Mouse (Mus musculus) thymus, adult 2 months (tissue): ENCODE results near the gene Nsd2. TPM values are rescaled to one million over a fixed set of nuclear protein-coding genes. Genes with fewer than 3 reads are reported as not detected.
A peak's percentile ranks its signal among the peaks of the same experiment; 100 is the strongest.

Experiments
- DNase-seq: peaks from one replicate; pipeline ENCODE4 v3.0.0; 2021
- H3K27ac ChIP-seq: fragments of 200-500 bp; 2 replicates; pipeline ENCODE4 v1.5.1; 2012; ENCODE audit warnings: low read length, control low read depth; ENCODE audit not compliant: control insufficient read depth, insufficient read depth
- H3K27me3 ChIP-seq: fragments of 200-500 bp; 2 replicates; pipeline ENCODE4 v1.6.1; 2012; ENCODE audit warnings: mild to moderate bottlenecking, low read length, moderate library complexity, mixed read lengths; ENCODE audit not compliant: control insufficient read depth, insufficient read depth
- H3K36me3 ChIP-seq: fragments of 200-500 bp; 2 replicates; pipeline ENCODE4 v1.6.1; 2012; ENCODE audit warnings: mild to moderate bottlenecking, low read length, moderate library complexity; ENCODE audit not compliant: control insufficient read depth, insufficient read depth
- H3K4me1 ChIP-seq: fragments of 200-500 bp; replicated peaks from 2 replicates; pipeline ENCODE4 v1.6.1; 2012; ENCODE audit warnings: low read length; ENCODE audit not compliant: control insufficient read depth, insufficient read depth
- H3K4me3 ChIP-seq: fragments of 200-500 bp; 2 replicates; pipeline ENCODE4 v1.5.1; 2012; ENCODE audit warnings: mild to moderate bottlenecking, low read length, control low read depth, moderate library complexity; ENCODE audit not compliant: control insufficient read depth, insufficient read depth
- CTCF ChIP-seq: fragments of 200-500 bp; IDR thresholded peaks from 2 replicates; pipeline ENCODE4 v1.5.1; 2012; ENCODE audit warnings: mild to moderate bottlenecking, control low read depth, low read length, moderate library complexity, borderline replicate concordance; ENCODE audit not compliant: control insufficient read depth, poor library complexity, insufficient read depth; ENCODE audit errors: extremely low read depth
- POLR2A ChIP-seq: fragments of 200-500 bp; IDR thresholded peaks from 2 replicates; pipeline ENCODE4 v1.6.1; 2012; ENCODE audit warnings: mild to moderate bottlenecking, low read length, control low read depth, moderate library complexity; ENCODE audit not compliant: control insufficient read depth, poor library complexity, insufficient read depth; ENCODE audit errors: extremely low read depth
- WGBS: fragments of 180-500 bp; shearing (Covaris S2); methylation state at CpG from one replicate; pipeline ENCODE4 v1.1.7; 2018; 5-methylcytosine and 5-hydroxymethylcytosine counted together
- polyA plus RNA-seq: library from polyadenylated mRNA; depleted of rRNA; stranded (reverse); fragments of >200 nt; gene quantifications from 2 replicates; pipeline ENCODE4 v1.2.3, GENCODE M21; 2012

Nsd2 gene
- polyA plus RNA-seq, 1 experiment = 53.3 TPM

DNA sequence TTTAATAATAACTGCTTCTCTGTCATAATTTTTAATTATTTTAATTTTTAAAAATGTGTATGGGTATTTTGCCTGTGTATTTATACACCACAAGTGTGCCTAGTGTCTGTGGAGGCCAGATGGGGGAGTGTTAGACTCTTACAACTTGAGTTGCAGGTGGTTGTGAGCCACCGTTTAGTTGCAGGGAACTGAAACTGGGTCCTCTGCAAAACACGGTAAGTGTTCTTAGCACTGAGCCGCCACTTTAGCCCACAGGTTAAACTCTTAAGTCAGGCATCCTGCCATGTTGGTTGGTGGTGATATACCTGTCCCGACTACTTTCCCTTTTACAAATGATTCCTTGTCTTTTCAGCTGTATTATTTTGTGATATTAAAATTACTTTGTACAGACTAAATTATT is 22.0 kb downstream of the Nsd2 start:
- DNase-seq = no peak
- Histone ChIP-seq H3K36me3 (peaks cover 33% of the 10 kb centered on the region), H3K27ac (no peak overlapping the region), H3K4me3 (no peak overlapping the region), H3K4me1 (peaks cover 2% of the 10 kb centered on the region; the same call in 1 of the 2 replicates), H3K27me3 (no peaks in the 10 kb centered on the region)
- no peak for TF ChIP-seq CTCF
- TF ChIP-seq POLR2A = no peak
- 84% methylated on average over 4 of the region's 4 CpGs for whole genome bisulfite sequencing

DNA sequence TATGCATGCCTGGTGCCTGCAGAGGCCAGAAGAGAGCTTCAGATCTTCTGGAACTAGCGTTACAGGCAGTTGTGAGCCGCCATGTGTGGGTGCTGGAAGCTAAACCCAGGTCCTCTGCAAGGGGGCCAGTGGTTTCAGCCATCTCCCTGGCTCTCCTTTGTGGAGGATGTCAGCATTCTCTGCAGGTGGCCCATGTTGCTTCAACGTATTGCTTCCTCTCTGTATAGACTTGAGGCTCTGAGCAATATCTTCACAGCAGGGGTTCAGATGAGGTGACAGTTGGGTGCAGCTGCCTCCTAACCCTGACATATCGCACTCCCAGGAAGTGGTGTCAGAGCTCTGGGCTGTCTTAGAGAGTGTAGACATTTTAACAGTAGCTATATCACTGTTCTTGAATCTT is 30.9 kb downstream of the Nsd2 start:
- H3K27me3 ChIP-seq = no peaks in the 10 kb centered on the region
- TF ChIP-seq CTCF (no peak), POLR2A (0 out of 2 replicates have a peak, but pooled peaks have one; percentile 31)
- peaks cover 5% of the 10 kb centered on the region for H3K4me1 ChIP-seq
- H3K36me3 ChIP-seq = peaks cover 21% of the 10 kb centered on the region
- H3K4me3 ChIP-seq = no peak overlapping the region; the same call in 1 of the 2 replicates
- peak overlapping the region; percentile 98 for H3K27ac ChIP-seq
- WGBS = 9% methylated on average over 4 of the region's 4 CpGs
- DNase-seq = peak; percentile 57

DNA sequence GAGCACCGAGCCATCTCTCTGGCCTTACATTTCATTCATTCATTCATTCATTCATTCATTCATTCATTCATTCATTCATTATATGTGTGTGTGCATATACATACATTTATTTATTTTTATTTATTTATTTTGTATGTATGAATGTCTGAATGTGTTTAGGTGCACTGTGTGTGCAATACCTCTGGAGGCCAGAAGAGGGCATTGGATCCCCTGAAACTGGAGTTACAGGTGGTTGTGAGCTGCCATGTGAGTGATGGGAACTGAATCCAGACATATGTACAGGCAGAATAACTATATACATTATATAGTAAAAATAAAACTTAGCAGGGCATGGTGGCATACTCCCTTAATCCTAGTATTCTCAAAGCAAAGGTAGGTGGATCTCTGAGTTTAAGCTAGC is 32.6 kb downstream of the Nsd2 start:
- TF ChIP-seq POLR2A (no peak), CTCF (no peak)

DNA sequence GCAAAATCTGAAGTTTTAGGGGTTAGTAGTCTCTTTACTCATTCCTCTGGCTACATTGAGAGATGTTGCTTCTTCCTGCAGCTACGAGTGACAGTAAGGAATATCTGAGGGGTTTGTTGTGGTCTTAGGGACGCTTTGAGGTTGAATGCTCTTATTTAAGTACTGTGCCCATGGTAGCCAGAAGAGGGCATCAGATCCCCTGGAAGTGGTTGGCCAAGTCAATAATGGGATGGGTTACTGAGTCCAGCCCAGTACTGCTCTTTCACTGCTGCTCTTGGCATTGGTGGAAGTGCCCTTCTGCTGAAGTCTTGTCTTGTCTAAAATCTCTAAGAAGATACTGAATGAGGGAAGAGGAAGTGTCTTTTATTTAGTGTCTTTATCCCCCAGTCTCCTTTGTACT is 33.5 kb downstream of the Nsd2 start:
- Histone ChIP-seq H3K36me3 (peaks cover 34% of the 10 kb centered on the region), H3K4me1 (peaks cover 5% of the 10 kb centered on the region), H3K4me3 (no peak overlapping the region), H3K27me3 (no peaks in the 10 kb centered on the region), H3K27ac (no peak overlapping the region)
- peak; percentile 16 for DNase-seq
- whole genome bisulfite sequencing = 16% methylated on average over 2 of the region's 2 CpGs
- TF ChIP-seq CTCF (no peak), POLR2A (no peak)

More for the DNA sequence above, 32.6 kb downstream of the Nsd2 start:
- DNase-seq = peak; percentile 20
- Histone ChIP-seq H3K4me3 (no peak overlapping the region), H3K36me3 (peaks cover 31% of the 10 kb centered on the region), H3K4me1 (peaks cover 5% of the 10 kb centered on the region), H3K27ac (no peak overlapping the region), H3K27me3 (no peaks in the 10 kb centered on the region)
- WGBS = 100% methylated on average over 1 of the region's 1 CpGs

DNA sequence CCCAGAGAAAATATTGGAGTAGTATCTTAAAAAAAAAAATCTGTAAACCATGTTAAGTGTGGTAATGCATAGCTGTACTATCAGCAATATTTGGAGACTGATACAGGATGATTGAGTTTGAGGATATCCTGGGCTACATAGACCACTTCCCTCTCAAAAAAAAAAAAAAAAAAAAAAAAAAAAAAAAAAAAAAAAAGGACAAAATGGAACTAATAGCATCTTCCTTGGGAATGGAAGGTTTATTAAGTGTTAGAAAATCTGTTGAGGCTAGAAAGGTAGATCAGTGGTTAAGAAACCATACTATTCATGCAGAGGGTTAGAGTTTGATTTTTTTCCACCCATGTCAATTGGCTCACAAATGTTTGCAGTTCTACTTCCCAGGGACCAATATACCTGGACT is 37.2 kb downstream of the Nsd2 start:
- no peak for DNase-seq
- no peak overlapping the region for H3K4me3 ChIP-seq
- H3K4me1 ChIP-seq = peaks cover 2% of the 10 kb centered on the region; the same call in 1 of the 2 replicates
- TF ChIP-seq CTCF (no peak), POLR2A (no peak)
- H3K36me3 ChIP-seq = peaks cover 67% of the 10 kb centered on the region
- H3K27ac ChIP-seq = no peak overlapping the region
- no peaks in the 10 kb centered on the region for H3K27me3 ChIP-seq

DNA sequence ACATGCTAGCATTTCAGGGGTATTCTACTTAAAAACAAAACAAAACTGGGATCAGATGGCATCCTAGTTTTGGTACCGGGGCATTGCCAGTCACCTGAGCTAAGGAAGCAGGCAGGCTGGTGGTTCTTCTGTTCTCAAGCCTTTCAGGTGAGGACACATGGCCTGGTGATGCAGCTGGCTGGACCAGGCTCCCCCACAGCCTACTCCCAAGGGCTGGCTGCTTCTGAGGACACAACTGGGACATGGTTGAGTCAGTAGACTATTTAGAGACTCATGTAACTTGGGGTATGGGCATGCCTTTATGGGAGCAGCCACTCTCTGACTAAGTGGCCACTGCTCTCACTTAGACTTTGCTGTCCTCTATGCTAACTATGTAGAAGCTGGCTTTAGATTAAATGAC is 54.9 kb downstream of the Nsd2 start:
- DNase-seq = no peak
- WGBS = 100% methylated on average over 1 of the region's 1 CpGs
- H3K36me3 ChIP-seq = peaks cover 88% of the 10 kb centered on the region
- H3K27me3 ChIP-seq = no peaks in the 10 kb centered on the region
- no peak overlapping the region for H3K27ac ChIP-seq
- no peak overlapping the region for H3K4me3 ChIP-seq
- H3K4me1 ChIP-seq = no peaks in the 10 kb centered on the region
- TF ChIP-seq CTCF (no peak), POLR2A (no peak)

DNA sequence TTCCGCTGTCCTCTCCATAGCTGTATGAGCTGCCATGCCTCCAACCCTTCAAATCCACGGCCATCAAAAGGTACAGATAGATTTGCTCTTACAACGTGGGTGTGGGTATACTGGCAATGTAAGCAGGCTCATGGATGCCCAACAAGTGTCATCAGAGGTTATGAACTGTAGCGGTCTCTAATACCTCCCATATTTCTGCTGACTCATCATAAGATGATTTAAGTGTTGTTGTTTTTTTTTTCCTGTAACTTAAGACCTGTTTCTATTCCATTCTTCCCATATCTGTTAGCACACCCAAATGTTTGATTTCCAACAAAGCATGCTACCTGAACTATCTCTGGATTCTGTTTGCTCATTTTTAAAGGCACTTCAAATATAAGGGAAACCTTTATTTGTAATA is 60.6 kb downstream of the Nsd2 start:
- no peak for TF ChIP-seq CTCF
- DNase-seq = no peak
- Histone ChIP-seq H3K27ac (no peak overlapping the region), H3K36me3 (peaks cover 81% of the 10 kb centered on the region), H3K4me1 (no peaks in the 10 kb centered on the region), H3K4me3 (no peak overlapping the region), H3K27me3 (no peaks in the 10 kb centered on the region)
- WGBS = 95% methylated on average over 4 of the region's 4 CpGs
